Mouse (Mus musculus) activated CD4-positive, CD25-positive, alpha-beta regulatory T cell, adult 9 weeks (primary cell): ENCODE results near the gene Dhfr. TPM values are rescaled to one million over a fixed set of nuclear protein-coding genes. Genes with fewer than 3 reads are reported as not detected.

Experiments used
- polyA plus RNA-seq: library from polyadenylated mRNA; unstranded; fragments of 100-300 nt; shearing (Covaris generic); gene quantifications from one replicate; pipeline ENCODE4 v1.2.1, GENCODE M21; 2017

Gene Dhfr
- polyA plus RNA-seq, result 3.7 TPM

GRCm38 (mm10) chr13:92354456-92355271 is at the start of gene Dhfr, which contains the start of gene Msh3:
Dhfr (plus strand) TSS chr13:92354726.
Msh3 (minus strand) TSS chr13:92355003.

GRCm38 (mm10) chr13:92305680-92306079 is 48.8 kb upstream of the Dhfr start, which contains the start of gene Gm20379:
Gm20379 (plus strand) TSS chr13:92305980.

DNA sequence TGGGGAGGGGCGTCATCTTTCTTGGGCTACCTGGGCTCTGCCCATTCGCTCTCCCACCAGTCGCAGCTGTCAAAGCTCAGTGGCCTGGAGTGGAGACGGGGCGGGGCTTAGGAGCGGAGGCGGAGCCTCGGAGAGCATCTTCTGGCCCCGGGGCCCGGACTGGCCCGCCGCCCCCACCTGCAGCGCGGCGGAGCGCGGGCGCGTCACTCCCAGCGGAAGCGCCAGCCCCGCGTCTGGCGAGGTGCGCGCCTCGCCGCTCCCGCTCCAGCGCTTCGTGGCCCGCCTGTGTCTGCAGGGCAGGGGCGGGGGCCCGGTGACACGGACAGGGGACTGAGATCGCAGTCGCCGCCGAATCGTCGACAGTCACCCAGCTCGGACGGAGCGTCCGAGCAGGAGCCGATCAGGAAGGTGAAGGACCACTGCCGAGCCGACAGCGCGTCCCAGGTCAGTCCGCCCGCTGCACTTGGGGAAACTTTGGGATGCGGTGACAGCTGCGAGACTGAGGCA is 71.3 kb downstream of the Dhfr start, which contains the start of gene Ankrd34b:
Gene Ankrd34b (plus strand): TSS at position 139 of the 507 bp plus-strand sequence.

Other genes starting within 250 kb of the Dhfr start
- 3.6 TPM for gene Rasgrf2, start 223.1 kb upstream of the Dhfr start, polyA plus RNA-seq
- gene Gm20379, start 48.7 kb upstream of the Dhfr start, polyA plus RNA-seq, result 1.2 TPM
- gene Msh3, start 277 bp downstream of the Dhfr start, polyA plus RNA-seq, result 41.3 TPM
- not detected for gene Ankrd34b, start 71.2 kb downstream of the Dhfr start, polyA plus RNA-seq
- gene Fam151b, start 129.3 kb downstream of the Dhfr start, polyA plus RNA-seq, result 5.5 TPM
- gene Zfyve16, start 176.1 kb downstream of the Dhfr start, polyA plus RNA-seq, result 13.7 TPM
- gene Spz1, start 221.4 kb downstream of the Dhfr start, polyA plus RNA-seq, result not detected